Mouse (Mus musculus): ENCODE measurements around the gene Arl13a. TPM values are rescaled to one million over a fixed set of nuclear protein-coding genes. Genes with fewer than 3 reads are reported as not detected.
"Not testable (repeated sequence)": the region's sequence is repeated elsewhere in the genome, so short reads cannot be mapped to it uniquely, and the experiment has no call there.

The Arl13a gene
- total RNA-seq (2015; ENCODE audit: low replicate concordance) (not detected in 2 replicates), total RNA-seq (2017; ENCODE audit: low replicate concordance) (not detected in 2 replicates)

- not testable (repeated sequence) for ATAC-seq (replicated peaks; ENCODE audit: low FRiP score, poor library complexity, severe bottlenecking)
Observed at GRCm38 (mm10) chrX:134187201-134187600, at the start of gene Arl13a. Gene Arl13a (plus strand): TSS chrX:134187501.

GRCm38 (mm10) chrX:134140024-134140423 is 47.3 kb upstream of the Arl13a start:
- no peak for ATAC-seq (replicated peaks; ENCODE audit: low FRiP score, poor library complexity, severe bottlenecking)

GRCm38 (mm10) chrX:134141551-134141950 is 45.8 kb upstream of the Arl13a start:
- ATAC-seq (replicated peaks; ENCODE audit: low FRiP score, poor library complexity, severe bottlenecking), result no peak

GRCm38 (mm10) chrX:134141986-134142385 is 45.3 kb upstream of the Arl13a start:
- no peak for ATAC-seq (replicated peaks; ENCODE audit: low FRiP score, poor library complexity, severe bottlenecking)

- ATAC-seq (replicated peaks; ENCODE audit: low FRiP score, poor library complexity, severe bottlenecking), result no peak
Observed at GRCm38 (mm10) chrX:134158151-134158550, 29.1 kb upstream of the Arl13a start.

GRCm38 (mm10) chrX:134160442-134160841 is 26.9 kb upstream of the Arl13a start:
- ATAC-seq (replicated peaks; ENCODE audit: low FRiP score, poor library complexity, severe bottlenecking), result no peak

GRCm38 (mm10) chrX:134162043-134162720 is 25.1 kb upstream of the Arl13a start, which contains the start of gene Xkrx:
Gene Xkrx (minus strand): TSS chrX:134162076.
- ATAC-seq (replicated peaks; ENCODE audit: low FRiP score, poor library complexity, severe bottlenecking), result no peak

GRCm38 (mm10) chrX:134162826-134163225 is 24.5 kb upstream of the Arl13a start:
- no peak for ATAC-seq (replicated peaks; ENCODE audit: low FRiP score, poor library complexity, severe bottlenecking)

GRCm38 (mm10) chrX:134163484-134163883 is 23.8 kb upstream of the Arl13a start:
- no peak for ATAC-seq (replicated peaks; ENCODE audit: low FRiP score, poor library complexity, severe bottlenecking)

GRCm38 (mm10) chrX:134170584-134170983 is 16.7 kb upstream of the Arl13a start:
- no peak for ATAC-seq (replicated peaks; ENCODE audit: low FRiP score, poor library complexity, severe bottlenecking)

GRCm38 (mm10) chrX:134174699-134175098 is 12.6 kb upstream of the Arl13a start:
- no peak for ATAC-seq (replicated peaks; ENCODE audit: low FRiP score, poor library complexity, severe bottlenecking)

GRCm38 (mm10) chrX:134208491-134208890 is 21.2 kb downstream of the Arl13a start:
- peak; percentile 39; the same call in 1 of the 2 replicates for ATAC-seq (replicated peaks; ENCODE audit: low FRiP score, poor library complexity, severe bottlenecking)

GRCm38 (mm10) chrX:134211151-134211642 is 23.9 kb downstream of the Arl13a start:
- ATAC-seq (replicated peaks; ENCODE audit: low FRiP score, poor library complexity, severe bottlenecking), result no peak

GRCm38 (mm10) chrX:134218161-134218560 is 30.9 kb downstream of the Arl13a start:
- ATAC-seq (replicated peaks; ENCODE audit: low FRiP score, poor library complexity, severe bottlenecking), result no peak

- ATAC-seq (replicated peaks; ENCODE audit: low FRiP score, poor library complexity, severe bottlenecking), result no peak
Observed at GRCm38 (mm10) chrX:134220618-134221017, 33.3 kb downstream of the Arl13a start.

- ATAC-seq (replicated peaks; ENCODE audit: low FRiP score, poor library complexity, severe bottlenecking), result no peak
Observed at GRCm38 (mm10) chrX:134221856-134222255, 34.6 kb downstream of the Arl13a start, which contains the start of gene Nox1. Gene Nox1 (minus strand): TSS chrX:134221956.

- no peak for ATAC-seq (replicated peaks; ENCODE audit: low FRiP score, poor library complexity, severe bottlenecking)
Observed at GRCm38 (mm10) chrX:134233048-134233447, 45.7 kb downstream of the Arl13a start.

GRCm38 (mm10) chrX:134238266-134238665 is 51.0 kb downstream of the Arl13a start:
- no peak for ATAC-seq (replicated peaks; ENCODE audit: low FRiP score, poor library complexity, severe bottlenecking)

GRCm38 (mm10) chrX:134245946-134246345 is 58.6 kb downstream of the Arl13a start:
- no peak for ATAC-seq (replicated peaks; ENCODE audit: low FRiP score, poor library complexity, severe bottlenecking)

GRCm38 (mm10) chrX:134248202-134248601 is 60.9 kb downstream of the Arl13a start:
- ATAC-seq (replicated peaks; ENCODE audit: low FRiP score, poor library complexity, severe bottlenecking), result no peak
